Mouse (Mus musculus) liver, adult 2 months (tissue): ENCODE results near the gene Slc25a16.

Experiments used
- CTCF ChIP-seq: fragments of 200-500 bp; IDR thresholded peaks from 2 replicates; pipeline ENCODE4 v1.5.1; 2011; ENCODE audit warnings: low read depth, low read length, control low read depth
- POLR2A ChIP-seq: fragments of 200-500 bp; IDR thresholded peaks from 2 replicates; pipeline ENCODE4 v1.6.1; 2011; ENCODE audit warnings: low read length, control low read depth; ENCODE audit not compliant: insufficient read depth; ENCODE audit errors: extremely low read depth

GRCm38 (mm10) chr10:62895386-62895785 lies 25.0 kb upstream of the Slc25a16 start:
- no peak for TF ChIP-seq CTCF
- no peak for TF ChIP-seq POLR2A
